Mouse (Mus musculus) spleen, postnatal 36 days (tissue): ENCODE measurements around the gene Krt90.
A peak's percentile ranks its signal among the peaks of the same experiment; 100 is the strongest.

ENCODE experiments used
- DNase-seq, 2 experiments: peaks; one replicate each; pipeline ENCODE4 v3.0.0; 2022; ENCODE audit warnings: low spot score in 2 of 2, mixed read lengths in 1 of 2

The Krt90 gene

GRCm38 (mm10) chr15:101562850-101563249 lies at the start of gene Krt90:
TSS of gene Krt90 (minus strand) at chr15:101562950.
- DNase-seq, result no peak

- DNase-seq, result no peak
Observed at GRCm38 (mm10) chr15:101599123-101599522, 36.4 kb upstream of the Krt90 start.

GRCm38 (mm10) chr15:101588216-101588615 lies 25.5 kb upstream of the Krt90 start:
- no peak for DNase-seq

GRCm38 (mm10) chr15:101584456-101584855 lies 21.7 kb upstream of the Krt90 start:
- no peak for DNase-seq

GRCm38 (mm10) chr15:101583211-101583965 lies 20.6 kb upstream of the Krt90 start:
- DNase-seq, result no peak

GRCm38 (mm10) chr15:101581701-101582100 lies 19.0 kb upstream of the Krt90 start:
- no peak for DNase-seq

- DNase-seq, result no peak
Observed at GRCm38 (mm10) chr15:101575506-101575905, 12.8 kb upstream of the Krt90 start.

- DNase-seq, result no peak
Observed at GRCm38 (mm10) chr15:101573796-101574345, 11.1 kb upstream of the Krt90 start, which contains the start of gene Krt75. TSS of gene Krt75 (minus strand) at chr15:101573904.

GRCm38 (mm10) chr15:101567780-101568179 lies 5.0 kb upstream of the Krt90 start:
- DNase-seq, result no peak

GRCm38 (mm10) chr15:101558034-101558646 lies 4.6 kb downstream of the Krt90 start:
- DNase-seq, result no peak

GRCm38 (mm10) chr15:101553169-101553568 lies 9.6 kb downstream of the Krt90 start:
- DNase-seq, result no peak

- DNase-seq, result no peak
Observed at GRCm38 (mm10) chr15:101552188-101552587, 10.6 kb downstream of the Krt90 start.

GRCm38 (mm10) chr15:101550567-101550966 lies 12.2 kb downstream of the Krt90 start, which contains the start of gene Krt82:
TSS of gene Krt82 (minus strand) at chr15:101550667.
- no peak for DNase-seq

GRCm38 (mm10) chr15:101544478-101544877 lies 18.3 kb downstream of the Krt90 start:
- no peak for DNase-seq

GRCm38 (mm10) chr15:101542543-101542942 lies 20.2 kb downstream of the Krt90 start:
- DNase-seq, result no peak

GRCm38 (mm10) chr15:101538580-101538900 lies 24.2 kb downstream of the Krt90 start:
- no peak for DNase-seq

- DNase-seq, result no peak
Observed at GRCm38 (mm10) chr15:101537864-101538579, 24.7 kb downstream of the Krt90 start.

GRCm38 (mm10) chr15:101536054-101536850 lies 26.5 kb downstream of the Krt90 start:
- no peak for DNase-seq

- DNase-seq, result no peak
Observed at GRCm38 (mm10) chr15:101532720-101533119, 30.0 kb downstream of the Krt90 start, which contains the start of gene Krt84. TSS of gene Krt84 (minus strand) at chr15:101532820.

GRCm38 (mm10) chr15:101522556-101523232 lies 40.1 kb downstream of the Krt90 start:
- DNase-seq, result no peak

- peak in 1 of 2 experiments; percentile 8 for DNase-seq
Observed at GRCm38 (mm10) chr15:101519792-101520191, 43.0 kb downstream of the Krt90 start.
